Mouse (Mus musculus) ES-Bruce4 (cell line): Measurements from ENCODE around the gene Xpo6. TPM values are rescaled to one million over a fixed set of nuclear protein-coding genes. Genes with fewer than 3 reads are reported as not detected.

ENCODE experiments used
- H3K27ac ChIP-seq: 2 replicates; pipeline ENCODE4 v1.5.1; 2012; ENCODE audit warnings: low read length, inconsistent platforms; ENCODE audit not compliant: insufficient read depth
- H3K27me3 ChIP-seq: 2 replicates; pipeline ENCODE4 v1.6.1; 2012; ENCODE audit warnings: mild to moderate bottlenecking, low read length, inconsistent platforms; ENCODE audit not compliant: control insufficient read depth, poor library complexity, insufficient read depth, severe bottlenecking
- H3K36me3 ChIP-seq: 2 replicates; pipeline ENCODE4 v1.6.1; 2012; ENCODE audit warnings: inconsistent platforms, mild to moderate bottlenecking, low read length, moderate library complexity; ENCODE audit not compliant: control insufficient read depth, poor library complexity, insufficient read depth, severe bottlenecking
- H3K4me1 ChIP-seq: one replicate; pipeline ENCODE4 v1.8.1; 2011; ENCODE audit warnings: low read length; ENCODE audit not compliant: control insufficient read depth, insufficient read depth
- H3K4me3 ChIP-seq: 2 replicates; pipeline ENCODE4 v1.5.1; 2011; ENCODE audit warnings: low read depth, mild to moderate bottlenecking, low read length
- H3K9ac ChIP-seq: 2 replicates; pipeline ENCODE4 v1.6.1; 2012; ENCODE audit warnings: low read depth, mild to moderate bottlenecking, inconsistent platforms; ENCODE audit not compliant: poor library complexity, severe bottlenecking
- H3K9me3 ChIP-seq: replicated peaks from 2 replicates; pipeline ENCODE4 v1.6.1; 2012; ENCODE audit warnings: mild to moderate bottlenecking, low read length, inconsistent platforms; ENCODE audit not compliant: control insufficient read depth, poor library complexity, insufficient read depth, severe bottlenecking
- CTCF ChIP-seq: IDR thresholded peaks from one replicate; pipeline ENCODE4 v1.8.1; 2011; ENCODE audit warnings: low read depth, low read length
- EP300 ChIP-seq: IDR thresholded peaks from 2 replicates; pipeline ENCODE4 v1.6.1; 2011; ENCODE audit warnings: low read depth, low read length; ENCODE audit not compliant: insufficient read depth
- POLR2A ChIP-seq: IDR thresholded peaks from one replicate; pipeline ENCODE4 v1.8.1; 2011; ENCODE audit warnings: low read length; ENCODE audit not compliant: insufficient read depth
- polyA plus RNA-seq: library from polyadenylated mRNA; stranded (reverse); fragments of >200 nt; gene quantifications from 2 replicates; pipeline ENCODE4 v1.2.4, GENCODE M21; 2011; ENCODE audit warnings: low read depth; ENCODE audit not compliant: missing spikeins, insufficient read depth, insufficient read length

Xpo6 gene
- polyA plus RNA-seq, 1 experiment = 126 TPM

- Histone ChIP-seq H3K9me3 (no peaks in the 10 kb centered on the region), H3K36me3 (peaks cover 12% of the 10 kb centered on the region), H3K4me1 (peaks cover 3% of the 10 kb centered on the region), H3K27me3 (no peaks in the 10 kb centered on the region), H3K4me3 (no peak overlapping the region), H3K9ac (no peak overlapping the region), H3K27ac (no peak overlapping the region)
- peak; percentile 31 for TF ChIP-seq CTCF
- TF ChIP-seq EP300 = no peak
- no peak for TF ChIP-seq POLR2A
Measured at GRCm38 (mm10) chr7:126175999-126176398, 24.3 kb downstream of the Xpo6 start.

GRCm38 (mm10) chr7:126175456-126175855, 24.8 kb downstream of the Xpo6 start:
- TF ChIP-seq CTCF (no peak), EP300 (no peak), POLR2A (no peak)
- Histone ChIP-seq H3K9me3 (no peaks in the 10 kb centered on the region), H3K4me1 (peaks cover 3% of the 10 kb centered on the region), H3K4me3 (no peak overlapping the region), H3K36me3 (peaks cover 17% of the 10 kb centered on the region), H3K27ac (no peak overlapping the region), H3K9ac (no peak overlapping the region), H3K27me3 (no peaks in the 10 kb centered on the region)

- Histone ChIP-seq H3K36me3 (peaks cover 19% of the 10 kb centered on the region), H3K4me1 (peaks cover 2% of the 10 kb centered on the region), H3K27me3 (no peaks in the 10 kb centered on the region), H3K27ac (no peak overlapping the region), H3K4me3 (no peak overlapping the region), H3K9me3 (no peaks in the 10 kb centered on the region), H3K9ac (no peak overlapping the region)
- TF ChIP-seq EP300 = no peak
- TF ChIP-seq POLR2A = no peak
- no peak for TF ChIP-seq CTCF
Measured at GRCm38 (mm10) chr7:126174863-126175262, 25.4 kb downstream of the Xpo6 start.

GRCm38 (mm10) chr7:126172001-126172400, 28.3 kb downstream of the Xpo6 start:
- Histone ChIP-seq H3K27me3 (no peaks in the 10 kb centered on the region), H3K36me3 (peaks cover 39% of the 10 kb centered on the region), H3K9ac (no peak overlapping the region), H3K27ac (no peak overlapping the region), H3K9me3 (no peaks in the 10 kb centered on the region), H3K4me3 (no peak overlapping the region), H3K4me1 (peaks cover 2% of the 10 kb centered on the region)
- TF ChIP-seq CTCF (no peak), EP300 (no peak), POLR2A (no peak)

- H3K27me3 ChIP-seq = no peaks in the 10 kb centered on the region
- H3K9me3 ChIP-seq = no peaks in the 10 kb centered on the region
- no peak overlapping the region for H3K27ac ChIP-seq
- H3K4me1 ChIP-seq = peaks cover 2% of the 10 kb centered on the region
- no peak overlapping the region for H3K4me3 ChIP-seq
- peaks cover 49% of the 10 kb centered on the region for H3K36me3 ChIP-seq
- no peak for TF ChIP-seq POLR2A
- TF ChIP-seq EP300 = no peak
- no peak for TF ChIP-seq CTCF
- H3K9ac ChIP-seq = no peak overlapping the region
Measured at GRCm38 (mm10) chr7:126168584-126168983, 31.7 kb downstream of the Xpo6 start.

- Histone ChIP-seq H3K9me3 (no peaks in the 10 kb centered on the region), H3K36me3 (peaks cover 45% of the 10 kb centered on the region), H3K9ac (no peak overlapping the region), H3K4me3 (no peak overlapping the region), H3K27me3 (no peaks in the 10 kb centered on the region), H3K4me1 (peaks cover 2% of the 10 kb centered on the region), H3K27ac (no peak overlapping the region)
- TF ChIP-seq POLR2A (no peak), EP300 (no peak), CTCF (no peak)
Measured at GRCm38 (mm10) chr7:126167426-126167825, 32.9 kb downstream of the Xpo6 start.
